Mouse (Mus musculus) G1E (cell line): Measurements from ENCODE around the gene Btbd7.

Experiments used
- CTCF ChIP-seq: IDR thresholded peaks from 2 replicates; pipeline ENCODE4 v1.5.1; 2012; ENCODE audit warnings: low read depth, low read length, inconsistent platforms, mixed read lengths
- GATA1 ChIP-seq: IDR thresholded peaks from 2 replicates; pipeline ENCODE4 v1.6.1; 2012; ENCODE audit warnings: borderline replicate concordance, low read length, inconsistent platforms, mixed read lengths
- GATA2 ChIP-seq: IDR thresholded peaks from 2 replicates; pipeline ENCODE4 v1.6.1; 2012; ENCODE audit warnings: low read depth, low read length, inconsistent platforms, borderline replicate concordance
- POLR2AphosphoS5 ChIP-seq: IDR thresholded peaks from 2 replicates; pipeline ENCODE4 v1.6.1; 2012; ENCODE audit warnings: low read depth, low read length, inconsistent platforms; ENCODE audit not compliant: insufficient replicate concordance

DNA sequence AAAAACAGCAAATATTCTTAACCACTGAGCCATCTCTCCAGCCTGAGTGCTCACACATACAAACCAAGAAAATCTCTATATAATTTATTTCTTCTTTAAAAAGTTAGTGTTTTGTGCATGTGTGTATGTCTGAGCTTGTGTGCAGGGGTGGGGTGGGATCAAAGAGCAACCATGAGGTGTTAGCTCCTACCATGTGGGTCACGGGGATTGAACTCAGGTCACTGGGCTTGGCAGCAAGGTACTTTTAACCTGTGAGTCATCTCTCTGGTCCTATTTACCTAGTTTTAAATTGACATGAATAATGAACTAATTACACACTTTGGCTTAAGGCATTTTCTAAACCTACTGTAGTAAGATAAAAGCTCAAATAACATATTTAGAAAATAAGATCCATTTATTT, 51.9 kb downstream of the Btbd7 start:
- TF ChIP-seq CTCF (no peak), POLR2AphosphoS5 (no peak), GATA2 (no peak), GATA1 (no peak)
